Mouse (Mus musculus): Measurements from ENCODE around the gene Adgrg5. TPM values are rescaled to one million over a fixed set of nuclear protein-coding genes. Genes with fewer than 3 reads are reported as not detected.

The Adgrg5 gene
- total and polyA plus RNA-seq, 3 experiments, result 0.87 to 3.2 (median 2.9) TPM

DNA sequence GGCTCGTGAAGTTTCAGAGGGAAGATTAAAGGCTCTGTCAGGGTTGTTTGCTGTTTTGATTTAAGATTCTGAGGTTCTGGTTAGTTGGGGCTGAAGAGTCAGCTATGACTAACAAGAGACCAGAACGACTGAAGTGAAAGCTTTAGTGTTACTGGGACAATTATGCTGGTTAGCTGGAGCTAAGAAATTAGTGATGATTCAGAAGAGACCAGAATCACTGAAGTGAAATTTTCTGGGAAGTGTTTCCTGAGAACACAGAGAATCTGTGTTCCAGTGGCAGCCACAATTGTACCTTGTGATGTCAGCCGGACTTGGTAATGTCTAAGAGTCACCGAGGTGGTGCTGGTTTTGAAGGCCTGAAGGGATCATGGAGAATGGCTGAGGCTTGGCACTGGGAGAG lies 42.8 kb upstream of the Adgrg5 start:
- Histone ChIP-seq H3K9me3 (replicated peaks) (no peaks in the 10 kb centered on the region), H3K4me1 (ENCODE audit: insufficient read depth, low read depth, low read length) (peaks cover 16% of the 10 kb centered on the region), H3K27me3 (ENCODE audit: insufficient read depth, low read length) (peaks cover 36% of the 10 kb centered on the region), H3K4me3 (ENCODE audit: low read depth, low read length) (no peak overlapping the region), H3K36me3 (replicated peaks) (no peaks in the 10 kb centered on the region)
- ATAC-seq (ENCODE audit: extremely low read depth, insufficient number of reproducible peaks, low FRiP score, poor library complexity, severe bottlenecking) (no peak), DNase-seq (ENCODE audit: low spot score) (no peak)
- TF ChIP-seq GATA2 (IDR thresholded peaks at IDR 0.05; ENCODE audit: borderline replicate concordance, low read depth, low read length) (no peak), GATA1 (IDR thresholded peaks at IDR 0.05; ENCODE audit: borderline replicate concordance, low read length) (no peak), TAL1 (conservative IDR thresholded peaks at IDR 0.05; ENCODE audit: low read depth, low read length) (no peak), CTCF (IDR thresholded peaks at IDR 0.05; ENCODE audit: low read depth, low read length) (no peak), POLR2AphosphoS5 (IDR thresholded peaks at IDR 0.05; ENCODE audit: insufficient replicate concordance, low read depth, low read length) (no peak)

DNA sequence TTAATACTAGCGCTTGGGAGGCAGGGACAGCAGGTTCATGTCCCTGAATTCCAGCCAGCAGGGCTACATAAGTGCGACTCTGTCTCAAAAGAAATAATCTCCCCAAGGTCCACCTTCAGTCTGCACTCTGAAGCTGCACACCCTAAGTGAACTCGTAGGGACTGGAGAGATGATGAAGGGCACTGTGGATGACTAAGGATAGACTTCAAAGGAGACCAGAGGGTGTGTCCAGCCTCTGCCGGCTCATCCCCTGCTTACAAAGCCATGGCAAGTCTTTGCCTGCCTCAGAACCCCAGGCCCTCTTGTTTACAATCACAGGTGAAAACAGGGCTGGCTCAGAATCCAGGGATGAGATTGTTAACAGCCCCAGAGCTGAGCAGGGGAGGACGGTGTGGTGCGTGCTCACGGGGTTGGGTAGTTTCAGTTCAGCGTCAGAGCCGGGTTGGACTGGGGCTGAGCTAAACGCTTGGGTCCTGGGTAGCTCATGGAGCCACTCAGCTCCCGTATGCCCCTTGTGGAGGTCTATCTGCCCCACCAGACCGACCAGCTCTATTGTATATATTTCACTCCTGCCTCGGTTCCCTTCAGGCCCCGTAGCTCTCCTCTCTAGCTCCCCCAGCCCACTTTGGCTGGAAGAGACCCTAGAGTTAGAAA lies 35.0 kb upstream of the Adgrg5 start:
- H3K36me3 ChIP-seq (replicated peaks), result no peaks in the 10 kb centered on the region
- H3K27me3 ChIP-seq (ENCODE audit: insufficient read depth, low read length), result peaks cover 59% of the 10 kb centered on the region
- no peak for DNase-seq (ENCODE audit: low spot score)
- no peak; the same call in 1 of the 2 replicates for ATAC-seq (ENCODE audit: extremely low read depth, insufficient number of reproducible peaks, low FRiP score, poor library complexity, severe bottlenecking)
- H3K9me3 ChIP-seq (replicated peaks), result no peaks in the 10 kb centered on the region
- no peak overlapping the region for H3K4me3 ChIP-seq (ENCODE audit: low read depth, low read length)
- H3K4me1 ChIP-seq (ENCODE audit: insufficient read depth, low read depth, low read length), result 0 out of 2 replicates have a peak, but pooled peaks cover 2% of the 10 kb centered on the region
- TF ChIP-seq POLR2AphosphoS5 (IDR thresholded peaks at IDR 0.05; ENCODE audit: insufficient replicate concordance, low read depth, low read length), result no peak
- no peak for TF ChIP-seq GATA2 (IDR thresholded peaks at IDR 0.05; ENCODE audit: borderline replicate concordance, low read depth, low read length)
- TF ChIP-seq CTCF (IDR thresholded peaks at IDR 0.05; ENCODE audit: low read depth, low read length), result no peak
- no peak for TF ChIP-seq TAL1 (conservative IDR thresholded peaks at IDR 0.05; ENCODE audit: low read depth, low read length)

DNA sequence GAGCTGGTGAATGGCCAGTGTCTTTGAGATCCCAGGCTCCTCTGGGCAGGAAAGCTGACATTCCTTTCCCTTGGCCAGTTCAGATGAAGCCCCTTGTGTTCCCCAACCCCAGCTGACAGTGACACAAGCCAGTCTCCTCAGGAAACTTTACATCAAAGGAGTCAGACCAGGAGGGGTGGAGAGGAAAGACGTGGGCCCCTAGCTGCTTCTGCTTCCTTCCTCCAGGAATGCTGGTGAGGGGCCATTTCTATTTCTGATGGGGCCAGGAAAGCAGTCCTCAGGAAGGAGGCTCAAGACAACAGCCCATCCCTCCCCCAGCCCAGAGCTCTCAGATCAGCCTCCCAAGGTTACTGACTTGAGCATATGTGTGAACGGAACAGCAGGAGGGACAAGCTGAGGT lies 30.6 kb upstream of the Adgrg5 start:
- no peak overlapping the region for H3K4me3 ChIP-seq (ENCODE audit: low read depth, low read length)
- H3K27me3 ChIP-seq (ENCODE audit: insufficient read depth, low read length), result peaks cover 67% of the 10 kb centered on the region
- no peaks in the 10 kb centered on the region for H3K9me3 ChIP-seq (replicated peaks)
- ATAC-seq (ENCODE audit: extremely low read depth, insufficient number of reproducible peaks, low FRiP score, poor library complexity, severe bottlenecking) (no peak), DNase-seq (ENCODE audit: low spot score) (no peak)
- peaks cover 19% of the 10 kb centered on the region for H3K4me1 ChIP-seq (ENCODE audit: insufficient read depth, low read depth, low read length)
- no peaks in the 10 kb centered on the region for H3K36me3 ChIP-seq (replicated peaks)
- TF ChIP-seq POLR2AphosphoS5 (IDR thresholded peaks at IDR 0.05; ENCODE audit: insufficient replicate concordance, low read depth, low read length) (no peak), GATA2 (IDR thresholded peaks at IDR 0.05; ENCODE audit: borderline replicate concordance, low read depth, low read length) (no peak), GATA1 (IDR thresholded peaks at IDR 0.05; ENCODE audit: borderline replicate concordance, low read length) (no peak), CTCF (IDR thresholded peaks at IDR 0.05; ENCODE audit: low read depth, low read length) (no peak), TAL1 (conservative IDR thresholded peaks at IDR 0.05; ENCODE audit: low read depth, low read length) (no peak)

DNA sequence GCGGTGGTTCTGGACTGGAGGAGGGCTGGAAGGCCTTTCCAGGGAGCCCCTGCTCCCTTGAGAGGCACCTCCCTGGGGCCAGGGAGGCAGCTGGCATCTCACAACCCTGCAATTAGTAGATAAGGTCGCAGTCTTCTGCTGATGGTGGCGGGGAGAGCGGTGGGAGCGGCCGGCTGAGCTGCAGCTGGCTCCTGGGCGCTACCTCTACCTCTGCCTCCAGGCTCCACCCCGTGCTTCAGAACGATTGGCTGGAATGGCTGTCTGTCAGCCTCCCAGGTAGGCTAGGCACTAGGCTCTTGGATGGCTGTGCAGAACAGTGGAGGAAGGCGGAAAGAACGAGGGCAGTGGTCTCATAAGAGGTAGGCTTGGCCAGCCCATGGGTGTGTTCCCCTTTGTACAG lies 24.2 kb upstream of the Adgrg5 start:
- peak; percentile 91 for ATAC-seq (ENCODE audit: extremely low read depth, insufficient number of reproducible peaks, low FRiP score, poor library complexity, severe bottlenecking)
- peak; percentile 83 for DNase-seq (ENCODE audit: low spot score)
- Histone ChIP-seq H3K27me3 (ENCODE audit: insufficient read depth, low read length) (peaks cover 22% of the 10 kb centered on the region), H3K9me3 (replicated peaks) (no peaks in the 10 kb centered on the region), H3K36me3 (replicated peaks) (peaks cover 23% of the 10 kb centered on the region), H3K4me1 (ENCODE audit: insufficient read depth, low read depth, low read length) (peaks cover 58% of the 10 kb centered on the region), H3K4me3 (ENCODE audit: low read depth, low read length) (peak overlapping the region; percentile 64; the same call in 1 of the 2 replicates)
- TF ChIP-seq POLR2AphosphoS5 (IDR thresholded peaks at IDR 0.05; ENCODE audit: insufficient replicate concordance, low read depth, low read length), result no peak
- no peak for TF ChIP-seq GATA1 (IDR thresholded peaks at IDR 0.05; ENCODE audit: borderline replicate concordance, low read length)
- no peak for TF ChIP-seq GATA2 (IDR thresholded peaks at IDR 0.05; ENCODE audit: borderline replicate concordance, low read depth, low read length)
- TF ChIP-seq CTCF (IDR thresholded peaks at IDR 0.05; ENCODE audit: low read depth, low read length), result no peak
- peak; percentile 82 for TF ChIP-seq TAL1 (conservative IDR thresholded peaks at IDR 0.05; ENCODE audit: low read depth, low read length)

DNA sequence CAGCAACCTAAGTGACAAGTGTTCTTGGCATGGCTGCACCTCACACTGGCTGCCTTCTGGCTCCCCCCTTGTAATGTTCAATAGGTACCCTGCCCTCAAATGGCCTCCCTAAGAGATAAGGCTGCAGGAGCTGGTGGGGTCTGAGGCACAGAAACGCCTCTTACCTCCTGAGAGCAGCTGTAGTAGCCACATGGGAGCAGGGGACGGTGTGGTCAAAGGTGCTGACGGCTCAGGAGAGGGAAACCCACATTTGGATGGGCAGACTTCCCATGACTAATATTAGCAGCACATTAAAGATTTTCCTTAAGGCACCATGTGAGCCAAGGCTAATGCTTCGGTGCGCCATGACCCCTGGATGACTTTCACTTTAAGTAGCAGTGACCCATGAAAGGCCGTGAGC lies 22.9 kb upstream of the Adgrg5 start:
- TF ChIP-seq CTCF (IDR thresholded peaks at IDR 0.05; ENCODE audit: low read depth, low read length), result no peak
- no peak for TF ChIP-seq GATA1 (IDR thresholded peaks at IDR 0.05; ENCODE audit: borderline replicate concordance, low read length)
- no peak for TF ChIP-seq POLR2AphosphoS5 (IDR thresholded peaks at IDR 0.05; ENCODE audit: insufficient replicate concordance, low read depth, low read length)
- no peak for TF ChIP-seq TAL1 (conservative IDR thresholded peaks at IDR 0.05; ENCODE audit: low read depth, low read length)
- TF ChIP-seq GATA2 (IDR thresholded peaks at IDR 0.05; ENCODE audit: borderline replicate concordance, low read depth, low read length), result no peak
- Histone ChIP-seq H3K27me3 (ENCODE audit: insufficient read depth, low read length) (peaks cover 9% of the 10 kb centered on the region), H3K4me3 (ENCODE audit: low read depth, low read length) (peak overlapping the region; percentile 44; the same call in 1 of the 2 replicates), H3K36me3 (replicated peaks) (peaks cover 37% of the 10 kb centered on the region), H3K9me3 (replicated peaks) (no peaks in the 10 kb centered on the region), H3K4me1 (ENCODE audit: insufficient read depth, low read depth, low read length) (peaks cover 63% of the 10 kb centered on the region)
- ATAC-seq (ENCODE audit: extremely low read depth, insufficient number of reproducible peaks, low FRiP score, poor library complexity, severe bottlenecking) (no peak), DNase-seq (ENCODE audit: low spot score) (no peak)

DNA sequence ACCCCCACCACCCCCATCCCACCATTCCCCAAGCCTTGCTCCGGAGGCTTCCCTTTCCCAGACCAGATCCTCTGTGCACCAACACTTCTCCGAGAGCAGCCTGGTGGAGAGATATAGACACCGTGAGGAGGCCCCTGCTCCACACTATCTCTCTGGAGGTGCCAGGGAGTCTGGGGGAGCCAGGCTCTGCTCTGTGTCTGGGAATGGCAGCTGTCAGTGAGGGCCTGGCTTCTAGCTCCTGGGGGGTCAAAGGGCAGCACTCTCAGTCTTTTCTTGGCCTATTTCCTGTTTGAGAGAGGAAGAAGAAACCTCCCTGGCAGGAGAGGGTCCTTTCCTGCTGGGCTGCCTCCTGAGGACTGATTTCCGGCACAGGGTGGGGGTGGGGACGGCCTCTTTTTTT lies 22.5 kb upstream of the Adgrg5 start:
- Histone ChIP-seq H3K4me3 (ENCODE audit: low read depth, low read length) (peak overlapping the region; percentile 44; the same call in 1 of the 2 replicates), H3K36me3 (replicated peaks) (peaks cover 41% of the 10 kb centered on the region), H3K9me3 (replicated peaks) (no peaks in the 10 kb centered on the region), H3K27me3 (ENCODE audit: insufficient read depth, low read length) (peaks cover 6% of the 10 kb centered on the region), H3K4me1 (ENCODE audit: insufficient read depth, low read depth, low read length) (peaks cover 60% of the 10 kb centered on the region)
- TF ChIP-seq GATA2 (IDR thresholded peaks at IDR 0.05; ENCODE audit: borderline replicate concordance, low read depth, low read length) (no peak), POLR2AphosphoS5 (IDR thresholded peaks at IDR 0.05; ENCODE audit: insufficient replicate concordance, low read depth, low read length) (no peak), TAL1 (conservative IDR thresholded peaks at IDR 0.05; ENCODE audit: low read depth, low read length) (no peak), GATA1 (IDR thresholded peaks at IDR 0.05; ENCODE audit: borderline replicate concordance, low read length) (no peak), CTCF (IDR thresholded peaks at IDR 0.05; ENCODE audit: low read depth, low read length) (no peak)
- DNase-seq (ENCODE audit: low spot score) (no peak), ATAC-seq (ENCODE audit: extremely low read depth, insufficient number of reproducible peaks, low FRiP score, poor library complexity, severe bottlenecking) (no peak)
